Mouse (Mus musculus) embryonic fibroblast, embryonic 13.5 days (primary cell): ENCODE measurements around the gene Tssk2.

Experiments used
- CTCF ChIP-seq: IDR thresholded peaks from 2 replicates; pipeline ENCODE4 v1.5.1; 2011; ENCODE audit warnings: mild to moderate bottlenecking, control low read depth, low read length, moderate library complexity, borderline replicate concordance; ENCODE audit not compliant: insufficient read depth
- POLR2A ChIP-seq: IDR thresholded peaks from 2 replicates; pipeline ENCODE4 v1.6.1; 2011; ENCODE audit warnings: low read depth, mild to moderate bottlenecking, control low read depth, low read length, moderate library complexity

- TF ChIP-seq POLR2A, result no peak
- TF ChIP-seq CTCF, result no peak
Observed at GRCm38 (mm10) chr16:17857157-17857556, 41.3 kb upstream of the Tssk2 start.
